Mouse (Mus musculus) liver, embryonic 15.5 days (tissue): ENCODE measurements around the gene Clasp1. TPM values are rescaled to one million over a fixed set of nuclear protein-coding genes. Genes with fewer than 3 reads are reported as not detected.

Experiments used
- ATAC-seq: fragments of 200-750 bp; cut with Nextera tagmentation; 2 replicates; pipeline ENCODE4 v1.8.0; 2017; ENCODE audit warnings: moderate number of reproducible peaks, mild to moderate bottlenecking, moderate library complexity; ENCODE audit not compliant: insufficient read depth
- H3K27ac ChIP-seq: fragments of 300-500 bp; sonication (generic); replicated peaks from 2 replicates; pipeline ENCODE4 v1.5.1; 2015; ENCODE audit warnings: mild to moderate bottlenecking, inconsistent platforms
- H3K27me3 ChIP-seq: fragments of 300-500 bp; sonication (generic); 2 replicates; pipeline ENCODE4 v1.6.1; 2015; ENCODE audit warnings: mild to moderate bottlenecking, inconsistent platforms
- H3K36me3 ChIP-seq: fragments of 300-500 bp; sonication (generic); replicated peaks from 2 replicates; pipeline ENCODE4 v1.6.1; 2015; ENCODE audit warnings: moderate library complexity, mild to moderate bottlenecking, inconsistent platforms
- H3K4me1 ChIP-seq: fragments of 300-500 bp; sonication (generic); replicated peaks from 2 replicates; pipeline ENCODE4 v1.6.1; 2015; ENCODE audit warnings: inconsistent platforms
- H3K4me2 ChIP-seq: fragments of 300-500 bp; sonication (generic); 2 replicates; pipeline ENCODE4 v1.6.1; 2015; ENCODE audit warnings: moderate library complexity, mild to moderate bottlenecking, inconsistent platforms
- H3K4me3 ChIP-seq: fragments of 300-500 bp; sonication (generic); replicated peaks from 2 replicates; pipeline ENCODE4 v1.5.1; 2015; ENCODE audit warnings: mild to moderate bottlenecking, inconsistent platforms
- H3K9ac ChIP-seq: fragments of 300-500 bp; sonication (generic); 2 replicates; pipeline ENCODE4 v1.6.1; 2015; ENCODE audit warnings: moderate library complexity, mild to moderate bottlenecking, inconsistent platforms
- H3K9me3 ChIP-seq: fragments of 300-500 bp; sonication (generic); replicated peaks from 2 replicates; pipeline ENCODE4 v1.6.1; 2016; ENCODE audit warnings: inconsistent platforms
- WGBS: fragments of 180-500 bp; shearing (Covaris S2); methylation state at CpG from one replicate; pipeline ENCODE4 v1.1.7; 2015; ENCODE audit warnings: mixed read lengths; ENCODE audit not compliant: insufficient replicate concordance; 5-methylcytosine and 5-hydroxymethylcytosine counted together
- polyA plus RNA-seq: library from polyadenylated mRNA; unstranded; fragments of >200 nt; fragmentation: Nextera tagmentation; extraction: Ambion mirVana; gene quantifications from 2 replicates; pipeline ENCODE4 v1.2.1, GENCODE M21; 2015

Gene Clasp1
- polyA plus RNA-seq, 1 experiment from 2014 or later, result 11.8 TPM

DNA sequence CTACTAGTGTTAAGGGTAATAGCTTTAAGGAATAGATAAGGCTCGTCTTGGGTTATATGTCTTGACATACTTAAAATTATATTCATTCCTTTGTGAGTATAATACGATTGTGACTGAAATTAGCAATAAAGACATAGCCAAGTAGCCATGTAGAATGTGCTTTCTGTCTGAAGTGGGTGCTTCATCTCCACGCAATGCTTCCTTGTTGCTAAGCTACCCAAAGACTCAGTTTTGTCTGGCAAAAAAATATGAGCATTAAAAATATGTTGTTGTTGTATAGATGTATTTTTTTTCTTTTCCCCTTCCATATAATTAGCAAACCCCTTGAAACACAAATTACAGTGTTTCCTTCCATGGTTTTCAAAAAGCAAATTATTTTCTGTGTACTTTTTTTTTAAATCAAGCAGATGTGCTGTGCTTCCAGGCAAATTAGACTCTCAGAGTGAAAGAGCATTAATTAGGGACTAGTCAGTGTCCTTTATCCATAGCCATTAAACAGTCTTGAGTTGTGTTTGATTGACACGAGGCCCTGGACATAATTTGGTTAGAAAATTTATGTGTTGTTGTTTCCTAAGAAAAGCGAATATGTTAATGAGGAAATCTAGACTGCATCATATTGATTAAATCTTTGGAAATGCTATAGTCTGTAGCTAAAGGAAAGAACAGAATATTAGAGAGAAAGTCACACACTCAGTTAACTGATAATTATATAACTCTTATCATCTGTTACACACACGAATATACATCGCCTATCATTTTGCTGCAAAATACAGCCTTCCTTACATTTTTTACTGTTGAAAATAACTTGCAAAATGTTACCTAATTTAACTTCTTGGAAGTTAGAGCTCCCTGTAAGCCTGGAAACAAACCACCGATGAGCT, 91.9 kb downstream of the Clasp1 start:
- Histone ChIP-seq H3K27me3 (no peaks in the 10 kb centered on the region), H3K36me3 (0 out of 2 replicates have a peak, but pooled peaks cover 5% of the 10 kb centered on the region), H3K4me3 (no peak overlapping the region), H3K4me1 (peaks cover 78% of the 10 kb centered on the region), H3K9me3 (no peaks in the 10 kb centered on the region), H3K27ac (peak overlapping the region; percentile 71), H3K4me2 (peak overlapping the region; percentile 18), H3K9ac (no peak overlapping the region; the same call in 1 of the 2 replicates)
- peak; percentile 30; the same call in 1 of the 2 replicates for ATAC-seq
- 45% methylated on average over 8 of the region's 8 CpGs for WGBS

DNA sequence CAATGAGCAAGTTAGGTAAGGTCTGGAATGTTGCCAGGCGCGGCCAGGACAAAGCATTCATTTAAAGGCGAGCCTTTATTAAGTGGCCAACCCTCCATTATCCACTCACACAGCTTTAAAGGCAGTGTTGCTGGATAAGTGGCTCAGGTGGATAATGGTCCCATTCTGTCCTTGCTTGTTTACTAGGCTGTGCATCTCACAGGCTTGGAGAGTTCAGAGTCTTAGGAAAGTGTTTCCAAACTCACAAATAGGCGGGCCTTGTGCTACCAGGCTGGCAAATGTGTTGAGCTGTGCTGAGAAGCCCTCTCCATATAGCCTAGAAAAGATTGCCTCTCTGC, 92.5 kb downstream of the Clasp1 start:
- H3K4me1 ChIP-seq, result peaks cover 77% of the 10 kb centered on the region
- H3K27ac ChIP-seq, result peak overlapping the region; percentile 71
- no peak overlapping the region for H3K4me3 ChIP-seq
- no peak overlapping the region; the same call in 1 of the 2 replicates for H3K9ac ChIP-seq
- peak; percentile 38 for ATAC-seq
- H3K4me2 ChIP-seq, result peak overlapping the region; percentile 18
- H3K9me3 ChIP-seq, result no peaks in the 10 kb centered on the region
- 34% methylated on average over 4 of the region's 4 CpGs for WGBS
- H3K27me3 ChIP-seq, result no peaks in the 10 kb centered on the region
- H3K36me3 ChIP-seq, result 0 out of 2 replicates have a peak, but pooled peaks cover 3% of the 10 kb centered on the region

DNA sequence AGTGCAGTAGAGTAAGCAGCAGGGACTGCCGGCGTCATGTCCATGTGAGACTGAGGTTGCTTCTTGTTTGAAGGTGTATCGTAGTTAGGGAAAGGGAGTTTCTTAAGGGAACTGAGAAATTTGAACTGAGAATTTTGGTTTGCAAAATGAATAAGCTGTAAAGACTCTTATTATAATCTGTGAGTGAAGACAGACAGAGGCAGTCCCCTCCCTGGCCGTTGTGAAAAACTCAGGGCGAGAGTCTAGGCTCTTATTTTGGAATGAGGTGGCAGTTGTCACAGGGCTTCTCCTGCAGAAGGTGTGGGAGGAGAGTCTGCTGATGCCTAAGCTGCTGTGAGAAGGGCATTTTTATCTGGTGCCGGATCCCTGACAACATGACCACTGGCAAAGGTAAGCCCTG, 92.8 kb downstream of the Clasp1 start:
- peak overlapping the region; percentile 18 for H3K4me2 ChIP-seq
- H3K27me3 ChIP-seq, result no peaks in the 10 kb centered on the region
- no peak overlapping the region; the same call in 1 of the 2 replicates for H3K9ac ChIP-seq
- peaks cover 73% of the 10 kb centered on the region for H3K4me1 ChIP-seq
- H3K4me3 ChIP-seq, result no peak overlapping the region
- 64% methylated on average over 6 of the region's 6 CpGs for WGBS
- peak overlapping the region; percentile 71 for H3K27ac ChIP-seq
- no peaks in the 10 kb centered on the region for H3K9me3 ChIP-seq
- no peak for ATAC-seq
- 0 out of 2 replicates have a peak, but pooled peaks cover 3% of the 10 kb centered on the region for H3K36me3 ChIP-seq

DNA sequence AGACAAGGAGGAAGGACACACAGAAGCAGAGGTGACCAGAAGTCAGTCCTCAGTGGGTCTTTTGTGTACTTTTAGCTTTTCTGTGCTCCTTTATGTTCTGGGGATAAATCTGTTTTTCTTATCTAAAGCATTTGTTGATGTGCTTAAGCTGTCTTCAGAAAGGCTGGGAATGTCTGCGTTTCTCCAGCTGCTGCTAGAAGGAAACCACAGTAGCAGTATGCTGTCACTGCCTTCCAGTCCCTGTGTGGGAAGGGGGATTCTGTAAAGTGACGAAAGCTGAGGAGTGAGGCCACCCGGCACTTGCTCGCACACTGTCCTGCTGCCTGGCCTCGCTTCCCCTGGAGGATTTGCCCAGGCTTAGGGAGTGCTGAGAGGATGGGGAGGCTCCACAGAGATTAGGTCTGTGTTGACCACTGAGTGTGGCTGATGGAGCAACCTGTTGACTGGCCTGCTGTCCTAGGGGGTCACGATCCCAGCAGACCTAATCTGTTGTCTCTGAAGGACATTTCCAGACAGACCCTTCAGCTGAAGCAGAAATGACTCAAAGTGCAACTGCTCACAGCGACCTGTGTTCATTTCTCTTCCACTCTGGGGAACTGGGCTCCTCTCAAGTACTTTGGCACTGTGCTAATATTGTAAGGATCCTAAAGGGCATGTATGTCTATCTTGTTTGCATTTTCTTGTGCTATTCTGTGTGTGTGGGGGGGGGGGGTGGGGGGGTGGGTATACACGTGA, 93.6 kb downstream of the Clasp1 start:
- no peak overlapping the region for H3K9ac ChIP-seq
- no peaks in the 10 kb centered on the region for H3K9me3 ChIP-seq
- peak overlapping the region; percentile 71; the same call in 1 of the 2 replicates for H3K27ac ChIP-seq
- peak overlapping the region; percentile 10; the same call in 1 of the 2 replicates for H3K4me2 ChIP-seq
- 67% methylated on average over 8 of the region's 8 CpGs for WGBS
- 0 out of 2 replicates have a peak, but pooled peaks cover 3% of the 10 kb centered on the region for H3K36me3 ChIP-seq
- H3K4me1 ChIP-seq, result peaks cover 69% of the 10 kb centered on the region
- H3K27me3 ChIP-seq, result no peaks in the 10 kb centered on the region
- H3K4me3 ChIP-seq, result no peak overlapping the region
- no peak for ATAC-seq

DNA sequence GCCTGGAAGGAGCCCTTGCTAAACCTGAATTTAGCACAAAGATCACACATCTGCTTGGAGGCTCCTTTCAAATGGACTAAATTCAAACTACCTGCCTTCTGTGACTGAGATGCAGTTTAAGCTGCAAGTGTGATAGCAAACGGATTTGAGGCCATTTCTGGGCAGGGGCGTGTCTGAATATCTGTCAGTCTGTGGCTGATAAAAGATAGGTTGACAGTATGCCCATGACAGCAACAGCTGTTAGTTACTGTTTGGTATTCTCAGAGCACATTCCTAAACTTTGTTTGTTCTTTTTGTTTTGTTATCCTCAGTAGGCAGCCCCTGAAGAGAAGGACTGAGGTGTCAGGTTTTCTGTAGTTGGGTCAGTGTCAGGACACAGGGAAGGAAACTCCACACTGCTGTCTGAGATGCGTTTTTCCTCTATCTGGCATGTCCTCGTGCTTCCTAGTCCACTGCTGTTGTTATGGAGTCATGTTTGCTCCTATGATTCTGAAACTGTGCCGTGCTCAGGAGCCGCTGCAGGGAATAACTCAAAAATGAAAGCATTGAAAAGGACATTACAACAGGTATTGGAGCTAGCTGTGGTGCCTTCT, 94.7 kb downstream of the Clasp1 start:
- 48% methylated on average over 6 of the region's 6 CpGs for WGBS
- Histone ChIP-seq H3K27me3 (no peaks in the 10 kb centered on the region), H3K36me3 (0 out of 2 replicates have a peak, but pooled peaks cover 3% of the 10 kb centered on the region), H3K4me1 (peaks cover 60% of the 10 kb centered on the region), H3K9ac (0 out of 2 replicates have a peak overlapping the region, but pooled peaks have one; percentile 4), H3K27ac (peak overlapping the region; percentile 12; the same call in 1 of the 2 replicates), H3K9me3 (no peaks in the 10 kb centered on the region), H3K4me3 (no peak overlapping the region), H3K4me2 (peak overlapping the region; percentile 20; the same call in 1 of the 2 replicates)
- ATAC-seq, result no peak

DNA sequence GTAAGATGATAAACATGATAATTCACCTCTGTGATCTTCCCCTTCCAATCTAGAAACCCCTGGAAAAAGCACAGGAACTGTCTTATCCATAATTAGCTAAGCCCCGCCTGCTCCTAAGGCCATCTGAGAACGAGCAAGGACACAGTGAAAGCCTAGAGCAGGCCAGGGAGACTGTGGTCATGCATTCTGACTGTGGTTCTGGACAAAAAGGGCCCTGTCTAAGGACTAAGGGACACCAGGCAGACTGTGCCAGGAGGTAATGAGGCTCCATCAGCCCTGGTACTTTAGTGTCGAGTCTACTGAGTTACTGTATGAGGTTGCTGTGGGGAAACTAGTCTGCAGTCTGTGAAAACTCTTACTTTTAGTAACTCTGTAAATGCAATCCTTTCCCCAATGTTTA, 96.7 kb downstream of the Clasp1 start:
- Histone ChIP-seq H3K4me2 (no peak overlapping the region), H3K9ac (no peak overlapping the region), H3K4me3 (no peak overlapping the region), H3K9me3 (no peaks in the 10 kb centered on the region), H3K4me1 (peaks cover 42% of the 10 kb centered on the region), H3K36me3 (0 out of 2 replicates have a peak, but pooled peaks cover 3% of the 10 kb centered on the region), H3K27ac (no peak overlapping the region), H3K27me3 (no peaks in the 10 kb centered on the region)
- 72% methylated on average over 3 of the region's 3 CpGs for WGBS
- ATAC-seq, result no peak

DNA sequence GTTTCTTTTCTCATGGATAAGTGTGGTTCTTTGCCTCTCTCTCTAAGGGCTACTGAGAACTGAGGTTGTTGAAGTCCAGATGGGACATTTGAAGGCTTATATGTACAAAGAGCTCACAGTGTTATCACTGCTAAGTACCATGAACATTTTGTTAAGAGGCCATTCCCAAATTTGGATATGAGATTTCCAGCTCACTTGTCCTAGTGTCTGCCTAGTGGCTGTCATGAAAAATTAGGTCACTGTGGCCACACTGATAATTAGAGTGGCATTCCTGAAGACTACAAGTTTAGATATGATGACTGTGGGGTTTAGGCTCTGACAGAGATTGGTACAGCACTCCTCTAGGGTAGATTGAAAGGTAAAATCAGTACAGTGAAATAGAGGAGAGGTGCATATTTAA, 97.2 kb downstream of the Clasp1 start:
- no peak for ATAC-seq
- Histone ChIP-seq H3K9ac (no peak overlapping the region), H3K27me3 (no peaks in the 10 kb centered on the region), H3K4me1 (peaks cover 39% of the 10 kb centered on the region), H3K4me3 (no peak overlapping the region), H3K9me3 (no peaks in the 10 kb centered on the region), H3K4me2 (no peak overlapping the region), H3K27ac (no peak overlapping the region), H3K36me3 (0 out of 2 replicates have a peak, but pooled peaks cover 3% of the 10 kb centered on the region)

DNA sequence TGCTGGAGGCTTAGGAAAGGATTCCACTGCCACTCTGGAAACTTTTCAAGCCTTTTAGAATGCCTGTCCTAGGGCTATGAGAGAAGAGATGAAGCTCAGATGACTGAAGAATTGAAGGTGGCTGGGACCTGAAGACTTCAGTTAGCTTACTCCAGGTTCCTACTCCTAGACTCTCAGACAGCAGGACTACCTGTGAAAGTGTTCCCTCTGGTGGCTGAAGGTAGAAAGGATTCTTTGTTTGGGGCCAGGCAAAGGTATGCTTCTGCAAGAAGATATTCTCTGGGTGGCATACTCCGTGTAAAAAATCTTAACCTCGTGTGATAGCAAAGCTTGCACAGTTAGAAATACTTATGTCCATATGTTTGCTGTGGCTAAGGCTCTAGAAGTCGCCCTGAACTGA, 104.0 kb downstream of the Clasp1 start:
- ATAC-seq, result no peak
- 58% methylated on average over 3 of the region's 3 CpGs for WGBS

DNA sequence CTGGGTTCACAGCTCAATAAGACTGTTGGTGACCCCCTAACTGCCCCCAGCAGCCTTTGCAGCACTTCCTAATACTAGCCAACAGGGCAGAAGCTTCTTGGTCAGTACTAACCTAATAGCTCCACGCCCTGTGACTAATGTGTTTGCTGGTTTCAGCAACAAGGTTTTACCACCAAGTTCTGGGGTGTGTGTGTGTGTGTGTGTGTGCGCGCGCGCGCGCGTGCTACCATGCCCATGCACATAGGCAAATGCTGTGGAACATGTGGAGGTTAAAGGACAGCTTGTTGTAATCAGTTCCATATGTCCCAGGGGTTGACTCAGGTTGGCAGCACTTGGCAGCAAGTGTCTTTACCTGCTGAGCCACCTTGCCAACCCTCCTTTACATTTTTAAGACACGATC, 105.7 kb downstream of the Clasp1 start:
- no peaks in the 10 kb centered on the region for H3K27me3 ChIP-seq
- H3K36me3 ChIP-seq, result peaks cover 17% of the 10 kb centered on the region
- no peak overlapping the region for H3K4me3 ChIP-seq
- no peaks in the 10 kb centered on the region for H3K9me3 ChIP-seq
- 89% methylated on average over 9 of the region's 9 CpGs for WGBS
- H3K4me1 ChIP-seq, result peaks cover 8% of the 10 kb centered on the region; the same call in 1 of the 2 replicates
- no peak overlapping the region for H3K4me2 ChIP-seq
- H3K27ac ChIP-seq, result no peak overlapping the region
- H3K9ac ChIP-seq, result no peak overlapping the region
- no peak for ATAC-seq

More for the DNA sequence above, 104.0 kb downstream of the Clasp1 start:
- Histone ChIP-seq H3K27me3 (no peaks in the 10 kb centered on the region), H3K4me3 (no peak overlapping the region), H3K36me3 (peaks cover 3% of the 10 kb centered on the region), H3K4me2 (no peak overlapping the region), H3K4me1 (peaks cover 8% of the 10 kb centered on the region; the same call in 1 of the 2 replicates), H3K9ac (no peak overlapping the region), H3K27ac (no peak overlapping the region), H3K9me3 (no peaks in the 10 kb centered on the region)

DNA sequence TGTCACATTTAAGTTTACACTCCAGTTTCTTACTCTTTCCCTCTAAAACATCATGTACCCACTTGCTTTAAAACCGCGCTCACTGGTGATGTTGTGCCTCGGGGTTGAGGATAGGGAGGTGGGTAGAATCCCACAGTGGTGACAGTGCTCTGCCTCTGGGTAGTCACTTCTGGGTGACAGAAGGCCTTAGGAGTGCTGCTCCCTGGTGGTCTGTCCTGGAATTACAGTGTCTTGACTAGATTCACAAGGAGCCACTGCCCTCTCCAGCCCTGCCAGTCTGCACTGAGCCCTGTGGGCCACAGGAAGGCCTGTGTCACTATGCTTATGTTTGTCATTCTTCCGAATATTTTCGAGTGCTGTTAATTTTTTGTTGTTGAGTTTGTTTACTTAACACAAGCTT, 109.5 kb downstream of the Clasp1 start:
- WGBS, result 65% methylated on average over 5 of the region's 5 CpGs
- ATAC-seq, result peak; percentile 57

More for the DNA sequence above, 109.5 kb downstream of the Clasp1 start:
- H3K4me2 ChIP-seq, result no peak overlapping the region
- no peak overlapping the region for H3K9ac ChIP-seq
- peaks cover 51% of the 10 kb centered on the region for H3K36me3 ChIP-seq
- H3K4me3 ChIP-seq, result no peak overlapping the region
- peaks cover 8% of the 10 kb centered on the region; the same call in 1 of the 2 replicates for H3K4me1 ChIP-seq
- no peaks in the 10 kb centered on the region for H3K27me3 ChIP-seq
- H3K27ac ChIP-seq, result no peak overlapping the region
- H3K9me3 ChIP-seq, result no peaks in the 10 kb centered on the region
